Mouse (Mus musculus): Measurements from ENCODE around the gene Ak8. TPM values are rescaled to one million over a fixed set of nuclear protein-coding genes. Genes with fewer than 3 reads are reported as not detected.

The Ak8 gene
- polyA plus RNA-seq, 1 experiment from 2014 or later = 2.7 TPM

DNA sequence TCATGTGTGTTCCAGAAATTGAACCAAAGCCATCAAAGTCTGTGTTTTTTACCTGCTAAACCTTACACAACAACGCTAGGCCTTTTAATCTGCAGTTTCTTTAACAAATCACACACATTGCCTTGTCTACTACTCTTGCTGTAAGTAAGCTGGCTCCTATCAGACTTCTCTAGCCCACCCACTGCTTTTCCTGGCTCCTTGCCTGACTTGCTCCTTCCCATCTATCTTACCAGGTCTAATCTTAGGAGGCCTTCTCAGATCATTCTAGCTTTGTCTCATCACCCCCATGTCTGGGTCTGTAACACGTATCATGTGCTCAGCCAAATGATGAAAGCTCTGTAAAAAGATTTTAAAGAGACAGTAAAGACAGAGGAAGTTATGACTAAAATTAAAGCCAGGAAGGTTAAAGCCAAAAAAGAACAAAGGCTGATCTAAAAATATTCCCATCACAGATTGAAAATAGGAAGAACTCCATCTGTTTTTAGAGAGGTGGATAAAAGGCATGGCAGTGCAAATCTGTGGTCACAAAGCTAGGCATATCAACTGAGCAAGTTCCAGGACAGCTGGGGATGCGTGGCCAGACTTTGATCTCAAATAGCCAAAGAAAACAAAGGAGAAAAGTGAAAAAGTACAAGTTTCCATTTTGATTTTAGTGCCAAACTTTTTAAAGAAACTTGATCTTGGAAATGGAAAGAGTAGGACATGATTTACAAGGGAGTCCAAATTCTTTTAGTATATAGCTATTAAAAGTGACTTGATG is 136.4 kb downstream of the Ak8 start:
- Histone ChIP-seq H3K9me3 (ENCODE audit: control insufficient read depth, low read length) (no peaks in the 10 kb centered on the region), H3K27me3 (ENCODE audit: control insufficient read depth, insufficient read depth, low read length) (no peaks in the 10 kb centered on the region), H3K4me2 (replicated peaks) (no peak overlapping the region), H3K4me1 (replicated peaks; ENCODE audit: control insufficient read depth, insufficient read depth, low read length) (peaks cover 33% of the 10 kb centered on the region), H3K4me3 (replicated peaks; ENCODE audit: low read length) (no peak overlapping the region), H3K9ac (no peak overlapping the region), H3K27ac (no peak overlapping the region), H3K36me3 (replicated peaks; ENCODE audit: control insufficient read depth, insufficient read depth) (peaks cover 40% of the 10 kb centered on the region)
- WGBS = 80% methylated on average over 3 of the region's 3 CpGs
- no peak for DNase-seq (ENCODE audit: low spot score)
- no peak for ATAC-seq (ENCODE audit: low FRiP score)

DNA sequence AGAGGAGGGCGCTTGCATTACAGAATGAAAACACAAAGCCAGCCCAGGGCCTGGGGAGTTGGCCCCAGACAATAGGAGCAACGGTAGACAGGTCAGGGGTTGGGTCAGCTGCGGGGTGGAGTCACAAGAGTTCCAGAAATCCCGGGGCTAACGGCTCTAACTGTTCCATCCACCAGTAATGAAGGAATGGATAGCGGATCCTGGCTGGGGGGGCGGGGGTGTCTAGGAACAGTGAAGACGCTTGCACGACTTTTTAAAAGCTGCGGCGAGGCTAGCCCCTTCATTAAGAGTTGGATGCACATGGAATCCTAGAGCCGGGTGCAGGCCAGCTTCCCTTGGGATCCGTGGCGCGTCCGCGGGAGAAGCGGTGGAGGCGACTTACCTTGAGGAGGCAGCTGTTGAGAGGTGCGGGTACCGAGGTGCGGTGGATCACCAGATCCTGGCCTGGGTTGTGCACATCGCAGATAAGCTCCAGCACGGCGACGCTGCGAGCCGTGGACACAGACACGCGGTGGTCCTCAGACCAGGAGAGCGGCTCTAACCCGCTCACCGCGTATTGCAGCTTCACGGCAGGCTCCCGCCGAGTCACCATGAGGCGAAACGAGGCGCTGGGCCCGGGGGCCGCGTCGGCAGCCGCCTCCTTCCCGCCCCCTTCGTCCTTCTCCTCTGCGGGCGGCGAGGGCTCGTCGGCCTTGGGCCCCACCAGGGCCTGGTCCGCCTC is 139.7 kb downstream of the Ak8 start:
- H3K9me3 ChIP-seq (ENCODE audit: control insufficient read depth, low read length) = no peaks in the 10 kb centered on the region
- ATAC-seq (ENCODE audit: low FRiP score) = peak; percentile 41
- WGBS = 1% methylated on average over 53 of the region's 53 CpGs
- H3K9ac ChIP-seq = peak overlapping the region; percentile 91
- peaks cover 13% of the 10 kb centered on the region; the same call in 1 of the 2 replicates for H3K36me3 ChIP-seq (replicated peaks; ENCODE audit: control insufficient read depth, insufficient read depth)
- peaks cover 45% of the 10 kb centered on the region for H3K4me1 ChIP-seq (replicated peaks; ENCODE audit: control insufficient read depth, insufficient read depth, low read length)
- no peaks in the 10 kb centered on the region for H3K27me3 ChIP-seq (ENCODE audit: control insufficient read depth, insufficient read depth, low read length)
- peak overlapping the region; percentile 85 for H3K27ac ChIP-seq
- H3K4me2 ChIP-seq (replicated peaks) = peak overlapping the region; percentile 95
- H3K4me3 ChIP-seq (replicated peaks; ENCODE audit: low read length) = peak overlapping the region; percentile 96
- DNase-seq (ENCODE audit: low spot score) = no peak

- peak within 1 kb of the TSS; percentile 85 for H3K27ac ChIP-seq
- under 1% methylated on average over 63 of the region's 63 CpGs for WGBS
- H3K36me3 ChIP-seq (replicated peaks; ENCODE audit: control insufficient read depth, insufficient read depth) = peaks cover 13% of the 10 kb centered on the region
- H3K4me2 ChIP-seq (replicated peaks) = peak within 1 kb of the TSS; percentile 95
- peak within 1 kb of the TSS; percentile 96 for H3K4me3 ChIP-seq (replicated peaks; ENCODE audit: low read length)
- H3K9me3 ChIP-seq (ENCODE audit: control insufficient read depth, low read length) = no peaks in the 10 kb centered on the region
- H3K27me3 ChIP-seq (ENCODE audit: control insufficient read depth, insufficient read depth, low read length) = no peaks in the 10 kb centered on the region
- peak; percentile 95 for ATAC-seq (ENCODE audit: low FRiP score)
- H3K4me1 ChIP-seq (replicated peaks; ENCODE audit: control insufficient read depth, insufficient read depth, low read length) = peaks cover 45% of the 10 kb centered on the region
- H3K9ac ChIP-seq = peak within 1 kb of the TSS; percentile 91
- peak; percentile 94 for DNase-seq (ENCODE audit: low spot score)
Measured at GRCm38 (mm10) chr2:28840222-28840951, 140.4 kb downstream of the Ak8 start, which contains the start of the genes Gtf3c4 and Ddx31. Gene Gtf3c4 (minus strand): TSS chr2:28840360. Gene Ddx31 (plus strand): TSS chr2:28840406.

DNA sequence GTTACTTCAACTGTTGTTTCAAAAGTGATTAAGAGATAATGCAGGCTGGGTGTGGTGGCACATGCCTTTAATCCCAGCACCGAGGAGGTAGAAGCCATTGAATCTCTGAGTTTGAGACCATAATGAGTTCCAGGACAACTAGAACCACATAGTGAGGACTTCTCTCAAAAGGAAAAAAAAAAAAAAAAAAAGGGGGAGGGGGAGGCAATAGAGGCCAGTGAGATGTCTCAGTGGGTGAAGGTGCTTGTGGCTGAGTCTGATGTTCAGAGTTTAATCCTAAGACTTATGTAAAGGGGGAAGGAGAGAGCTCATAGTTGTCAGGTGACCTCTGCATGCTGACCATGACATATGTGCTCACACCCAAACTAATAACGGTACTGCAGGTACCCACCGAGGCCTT is 142.1 kb downstream of the Ak8 start:
- 83% methylated on average over 3 of the region's 3 CpGs for WGBS
- no peak for DNase-seq (ENCODE audit: low spot score)
- Histone ChIP-seq H3K27me3 (ENCODE audit: control insufficient read depth, insufficient read depth, low read length) (no peaks in the 10 kb centered on the region), H3K27ac (no peak overlapping the region), H3K9ac (no peak overlapping the region), H3K36me3 (replicated peaks; ENCODE audit: control insufficient read depth, insufficient read depth) (peaks cover 27% of the 10 kb centered on the region), H3K4me1 (replicated peaks; ENCODE audit: control insufficient read depth, insufficient read depth, low read length) (peaks cover 39% of the 10 kb centered on the region), H3K4me3 (replicated peaks; ENCODE audit: low read length) (no peak overlapping the region), H3K4me2 (replicated peaks) (peak overlapping the region; percentile 95), H3K9me3 (ENCODE audit: control insufficient read depth, low read length) (no peaks in the 10 kb centered on the region)
- no peak for ATAC-seq (ENCODE audit: low FRiP score)

DNA sequence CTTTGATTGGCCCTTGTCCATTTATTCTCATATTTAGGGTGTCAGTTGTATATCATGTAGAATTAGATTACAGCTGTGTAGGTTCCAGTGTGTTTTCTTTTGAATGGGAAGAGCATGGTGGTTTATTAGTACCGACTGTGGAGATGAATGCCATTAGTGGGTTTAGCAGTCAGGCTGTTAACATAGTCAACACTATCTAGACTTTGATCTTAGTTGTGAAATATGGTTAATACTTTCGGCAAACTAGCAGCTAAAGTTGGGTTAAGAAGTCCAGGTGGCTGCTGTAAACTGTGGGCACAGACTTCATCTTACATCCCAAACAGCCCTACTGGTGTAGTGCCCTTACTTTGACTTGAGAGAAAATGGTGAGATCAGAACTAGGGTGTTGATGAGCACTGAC is 148.9 kb downstream of the Ak8 start:
- no peak overlapping the region for H3K9ac ChIP-seq
- no peak overlapping the region for H3K4me3 ChIP-seq (replicated peaks; ENCODE audit: low read length)
- no peak for ATAC-seq (ENCODE audit: low FRiP score)
- H3K27me3 ChIP-seq (ENCODE audit: control insufficient read depth, insufficient read depth, low read length) = no peaks in the 10 kb centered on the region
- H3K9me3 ChIP-seq (ENCODE audit: control insufficient read depth, low read length) = no peaks in the 10 kb centered on the region
- H3K36me3 ChIP-seq (replicated peaks; ENCODE audit: control insufficient read depth, insufficient read depth) = peaks cover 72% of the 10 kb centered on the region
- no peak overlapping the region for H3K27ac ChIP-seq
- WGBS = 93% methylated on average over 2 of the region's 2 CpGs
- H3K4me1 ChIP-seq (replicated peaks; ENCODE audit: control insufficient read depth, insufficient read depth, low read length) = no peaks in the 10 kb centered on the region
- DNase-seq (ENCODE audit: low spot score) = no peak
- no peak overlapping the region for H3K4me2 ChIP-seq (replicated peaks)

GRCm38 (mm10) chr2:28852594-28852993 is 152.6 kb downstream of the Ak8 start:
- Histone ChIP-seq H3K27ac (no peak overlapping the region), H3K4me3 (replicated peaks; ENCODE audit: low read length) (no peak overlapping the region), H3K9ac (no peak overlapping the region), H3K4me1 (replicated peaks; ENCODE audit: control insufficient read depth, insufficient read depth, low read length) (no peaks in the 10 kb centered on the region), H3K36me3 (replicated peaks; ENCODE audit: control insufficient read depth, insufficient read depth) (peaks cover 70% of the 10 kb centered on the region), H3K9me3 (ENCODE audit: control insufficient read depth, low read length) (no peaks in the 10 kb centered on the region), H3K27me3 (ENCODE audit: control insufficient read depth, insufficient read depth, low read length) (no peaks in the 10 kb centered on the region), H3K4me2 (replicated peaks) (no peak overlapping the region)
- ATAC-seq (ENCODE audit: low FRiP score) = no peak
- 97% methylated on average over 3 of the region's 3 CpGs for WGBS
- no peak for DNase-seq (ENCODE audit: low spot score)

DNA sequence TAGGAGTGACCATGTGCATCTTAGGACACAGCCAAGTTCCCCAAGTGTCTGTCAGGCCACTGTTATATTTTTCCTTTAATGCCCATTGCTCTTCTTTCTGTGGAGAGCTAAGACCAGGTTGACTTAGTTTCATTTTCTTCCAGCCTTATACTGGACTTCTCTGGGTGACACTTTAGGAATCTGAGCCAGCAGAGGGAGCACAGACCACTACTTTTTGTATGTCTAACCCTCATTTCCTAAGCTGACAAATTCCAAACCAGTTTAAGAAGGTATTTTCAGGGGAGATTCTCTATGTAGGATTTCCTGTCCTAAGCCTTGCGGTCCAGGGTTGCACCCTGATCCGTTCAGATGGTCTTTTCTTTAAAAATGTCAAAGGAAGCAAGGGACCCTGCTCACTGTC is 155.8 kb downstream of the Ak8 start:
- Histone ChIP-seq H3K27me3 (ENCODE audit: control insufficient read depth, insufficient read depth, low read length) (no peaks in the 10 kb centered on the region), H3K4me1 (replicated peaks; ENCODE audit: control insufficient read depth, insufficient read depth, low read length) (no peaks in the 10 kb centered on the region), H3K36me3 (replicated peaks; ENCODE audit: control insufficient read depth, insufficient read depth) (peaks cover 69% of the 10 kb centered on the region), H3K4me3 (replicated peaks; ENCODE audit: low read length) (no peak overlapping the region), H3K9ac (no peak overlapping the region), H3K9me3 (ENCODE audit: control insufficient read depth, low read length) (no peaks in the 10 kb centered on the region), H3K27ac (no peak overlapping the region), H3K4me2 (replicated peaks) (no peak overlapping the region)
- 96% methylated on average over 2 of the region's 2 CpGs for WGBS
- ATAC-seq (ENCODE audit: low FRiP score) (no peak), DNase-seq (ENCODE audit: low spot score) (no peak)

DNA sequence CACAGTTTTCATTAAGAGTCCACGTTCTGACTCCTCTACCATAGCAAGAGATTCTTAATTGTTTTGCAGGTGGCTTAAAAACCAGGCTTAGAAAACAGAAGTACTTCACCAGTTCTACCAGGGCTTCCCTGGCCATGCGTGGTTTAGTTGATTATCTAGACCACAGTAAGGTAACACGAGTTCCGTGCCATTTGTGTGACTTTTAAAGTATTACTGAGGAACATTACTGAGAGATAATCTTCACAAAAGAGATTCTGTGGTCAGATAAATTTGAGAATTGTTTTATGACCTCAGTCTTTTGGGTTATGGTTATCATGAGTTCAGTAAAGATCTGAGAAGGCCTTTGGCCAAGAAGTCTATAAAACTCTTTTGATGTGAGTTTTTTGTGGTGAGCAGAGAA is 159.3 kb downstream of the Ak8 start:
- ATAC-seq (ENCODE audit: low FRiP score) = no peak

More for the DNA sequence above, 159.3 kb downstream of the Ak8 start:
- Histone ChIP-seq H3K27ac (no peak overlapping the region), H3K4me1 (replicated peaks; ENCODE audit: control insufficient read depth, insufficient read depth, low read length) (no peaks in the 10 kb centered on the region), H3K4me2 (replicated peaks) (no peak overlapping the region), H3K9ac (no peak overlapping the region), H3K4me3 (replicated peaks; ENCODE audit: low read length) (no peak overlapping the region), H3K36me3 (replicated peaks; ENCODE audit: control insufficient read depth, insufficient read depth) (peaks cover 94% of the 10 kb centered on the region), H3K9me3 (ENCODE audit: control insufficient read depth, low read length) (no peaks in the 10 kb centered on the region), H3K27me3 (ENCODE audit: control insufficient read depth, insufficient read depth, low read length) (no peaks in the 10 kb centered on the region)
- DNase-seq (ENCODE audit: low spot score) = no peak
- 98% methylated on average over 4 of the region's 4 CpGs for WGBS
